Mouse (Mus musculus) heart, postnatal 36 days (tissue): ENCODE measurements around the gene Zranb1. TPM values are rescaled to one million over a fixed set of nuclear protein-coding genes. Genes with fewer than 3 reads are reported as not detected.

Experiments
- DNase-seq, 2 experiments: peaks; one replicate each; pipeline ENCODE4 v3.0.0; 2021 to 2022
- intact Hi-C: fragments of 180-260 bp; cut with DNase I; formaldehyde crosslinking; loops from one replicate; pipeline ENCODE4 v1.15.1; 2025
- total RNA-seq, 2 experiments: library from RNA; stranded (reverse); gene quantifications; 2 replicates each; pipeline ENCODE4 v1.2.3; 2021

Zranb1 gene
- total RNA-seq, 2 experiments from 2014 or later: 36.3 to 41.7 TPM

- DNase-seq: no peak
- intact Hi-C loops: no loop called here
Observed at GRCm38 (mm10) chr7:133029004-133029403, 98.1 kb downstream of the Zranb1 start.

- DNase-seq: no peak
- intact Hi-C loops: loop anchor here (5.0 kb wide), 5 partner anchors 38 to 608 kb away; partner anchors contain the start of gene Edrf1
Observed at GRCm38 (mm10) chr7:133029496-133030047, 98.6 kb downstream of the Zranb1 start.

DNA sequence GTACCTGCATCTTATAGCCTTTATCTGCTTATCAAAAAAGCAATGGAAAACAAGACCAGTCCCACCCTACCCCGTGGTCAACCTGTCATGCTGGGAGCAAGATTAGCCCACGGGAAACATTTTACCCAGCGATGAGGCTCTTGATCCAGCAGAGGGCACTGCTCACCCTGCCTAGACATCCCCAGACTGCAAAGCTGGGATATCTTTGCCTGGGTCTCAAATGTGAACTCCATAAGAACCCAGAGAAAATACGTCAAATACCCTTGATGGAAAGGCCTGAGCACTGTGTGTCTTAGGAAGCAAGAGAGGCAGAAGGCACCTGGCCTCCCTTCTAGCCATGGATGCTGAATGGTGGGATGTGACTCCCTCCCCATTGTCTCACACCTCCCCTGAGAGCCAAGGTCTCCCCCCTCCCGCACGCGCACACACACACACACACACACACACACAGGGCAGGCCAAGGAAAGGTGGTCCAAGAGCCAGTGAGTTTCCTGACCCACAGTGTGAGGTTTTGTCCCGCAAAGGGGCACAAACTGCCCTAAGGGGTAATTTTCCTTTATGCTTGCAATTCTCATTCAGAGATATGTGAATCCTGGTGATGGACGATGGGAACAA, 101.8 kb downstream of the Zranb1 start:
- intact Hi-C loops: loop anchor here (2.0 to 5.0 kb wide), 7 partner anchors 35 to 605 kb away; partner anchors contain the start of genes Edrf1 and Fgfr2
- DNase-seq: peak; percentile 70 to 71

DNA sequence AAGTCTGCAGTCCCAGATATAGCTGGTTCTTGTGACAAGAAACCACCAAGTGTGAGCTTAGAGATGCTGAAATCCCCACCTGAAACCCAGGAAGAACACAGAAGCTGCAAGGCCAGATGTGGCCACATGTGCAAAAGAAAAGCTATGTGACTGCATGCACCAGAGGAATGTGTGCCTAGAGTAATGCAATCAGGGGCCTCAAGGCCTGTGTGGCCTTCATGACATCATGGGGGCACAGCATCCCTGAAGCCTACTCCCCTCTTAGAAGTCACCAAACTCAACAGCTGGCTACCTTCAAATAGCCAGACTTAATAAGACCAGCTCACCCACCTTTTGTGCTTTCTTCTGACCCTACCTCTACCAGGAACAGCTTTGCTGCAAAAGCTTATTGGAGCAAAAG, 105.0 kb downstream of the Zranb1 start:
- intact Hi-C loops: no loop called here
- no peak for DNase-seq

Other genes with a start within 250 kb of the Zranb1 start
- gene Fam53b, start 117.3 kb upstream of the Zranb1 start, total RNA-seq: 10 to 100 TPM; 22.7 to 25.5 TPM
- gene Eef1akmt2, start 78.5 kb upstream of the Zranb1 start, total RNA-seq: 10 to 100 TPM in 1 of 2 experiments, 1 to 10 TPM in 1; 8.3 to 10.4 TPM
- 10 to 100 TPM; 18.8 to 23.3 TPM for gene Abraxas2, start 71.9 kb upstream of the Zranb1 start, total RNA-seq
- gene Fgfr2, start 192.2 kb downstream of the Zranb1 start, total RNA-seq: 1 to 10 TPM; 1.5 to 1.7 TPM
- gene Ctbp2, start 193.2 kb downstream of the Zranb1 start, total RNA-seq: 10 to 100 TPM; 23.8 to 28.6 TPM